Mouse (Mus musculus): ENCODE measurements around the gene Tpte.
A peak's percentile ranks its signal among the peaks of the same experiment; 100 is the strongest.

Tpte gene

DNA sequence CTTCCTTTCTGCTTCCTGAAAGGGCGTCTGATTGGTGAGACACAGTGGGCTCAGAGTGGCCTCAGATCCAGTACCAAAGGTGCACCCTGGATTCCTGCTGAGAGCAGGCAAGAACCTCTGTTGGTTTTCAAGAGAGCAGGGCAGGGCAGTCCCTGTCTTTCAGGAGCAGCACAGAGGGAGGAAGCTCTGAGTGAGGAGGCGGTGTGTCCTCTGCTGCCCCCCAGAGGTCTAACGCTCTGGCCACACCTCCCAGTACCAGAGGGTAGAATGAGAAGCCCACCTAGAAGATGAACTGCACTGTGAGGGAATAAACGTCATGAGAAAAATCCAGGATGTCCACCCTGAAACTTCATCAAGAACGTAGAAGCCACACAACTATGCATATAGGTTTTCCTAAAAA, 93.7 kb downstream of the Tpte start:
- DNase-seq (ENCODE audit: low spot score in 2 of 2) = peak; percentile 7 to 11

DNA sequence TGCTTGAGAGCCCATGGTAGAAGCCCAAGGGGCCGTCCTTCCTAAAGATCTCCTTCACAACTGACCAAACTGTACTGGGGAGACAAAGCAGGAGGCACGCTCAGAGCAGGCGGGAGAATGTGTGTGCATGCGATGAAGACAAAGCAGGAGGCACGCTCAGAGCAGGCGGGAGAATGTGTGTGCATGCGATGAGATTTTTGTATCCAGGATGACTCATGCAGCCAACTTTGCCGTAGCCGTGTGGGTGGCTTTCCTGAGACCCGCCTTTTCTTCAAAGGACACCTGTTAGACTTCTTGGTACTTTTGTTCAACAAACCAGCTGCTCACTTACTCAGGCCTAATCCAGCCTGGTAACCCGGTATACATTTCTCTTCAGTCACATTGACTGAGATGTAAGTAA, 97.7 kb downstream of the Tpte start:
- DNase-seq (ENCODE audit: low spot score in 2 of 2) = no peak

DNA sequence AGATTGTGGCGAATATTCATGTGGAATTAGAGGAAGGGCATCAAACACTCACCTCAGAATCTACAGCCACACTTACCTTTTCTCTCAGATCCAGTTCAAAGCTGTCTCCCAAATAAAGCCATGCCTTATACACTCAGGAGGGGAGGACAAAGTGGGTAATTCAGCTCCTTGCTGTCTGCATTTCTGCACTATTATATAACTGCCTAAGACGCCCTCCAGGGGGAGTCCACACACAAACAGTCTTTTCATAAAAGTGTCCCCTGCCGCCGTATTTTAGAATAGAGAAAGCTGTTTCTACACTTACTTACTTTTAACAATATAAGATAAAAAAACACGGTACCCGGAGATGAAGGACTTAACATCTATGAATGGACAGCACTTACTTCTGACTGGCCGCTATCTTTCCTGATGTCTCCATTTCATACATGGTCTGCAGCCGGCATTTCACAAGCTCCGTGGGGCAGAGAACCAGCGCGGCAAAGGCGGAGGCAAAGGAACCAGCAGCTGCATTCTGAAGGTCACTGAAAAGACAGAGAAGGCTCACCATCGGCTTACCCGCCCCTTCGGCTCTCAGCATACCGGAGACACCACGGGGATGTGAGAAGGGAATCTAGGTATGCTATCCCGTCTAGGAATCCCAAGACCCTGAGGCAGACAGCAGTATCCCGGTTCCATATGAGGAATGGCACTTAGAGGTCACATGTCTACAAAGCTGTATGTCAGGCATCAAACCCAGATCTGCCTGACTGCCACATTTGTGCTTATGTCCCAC, 99.8 kb downstream of the Tpte start:
- DNase-seq (ENCODE audit: low spot score in 2 of 2) = no peak

DNA sequence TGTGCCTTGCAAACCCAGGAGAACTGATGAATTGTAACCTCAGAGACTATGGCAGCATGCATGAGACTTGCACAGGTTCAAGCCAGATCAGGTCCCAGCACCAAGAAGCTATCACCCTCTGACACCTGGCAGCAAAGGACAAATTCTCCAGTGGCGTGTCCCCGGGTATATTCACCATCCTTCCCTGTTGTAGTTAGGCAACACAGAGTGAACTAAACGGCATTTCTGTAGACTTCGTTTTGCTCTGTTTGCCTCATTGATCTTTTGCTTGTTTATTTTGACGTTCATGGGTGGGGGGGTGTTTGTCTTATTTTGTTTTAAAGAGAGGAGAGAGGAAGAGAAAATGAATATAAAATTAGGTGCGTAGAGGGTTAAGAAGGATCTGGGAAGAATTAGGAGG, 101.9 kb downstream of the Tpte start:
- DNase-seq (ENCODE audit: low spot score in 2 of 2) = no peak

DNA sequence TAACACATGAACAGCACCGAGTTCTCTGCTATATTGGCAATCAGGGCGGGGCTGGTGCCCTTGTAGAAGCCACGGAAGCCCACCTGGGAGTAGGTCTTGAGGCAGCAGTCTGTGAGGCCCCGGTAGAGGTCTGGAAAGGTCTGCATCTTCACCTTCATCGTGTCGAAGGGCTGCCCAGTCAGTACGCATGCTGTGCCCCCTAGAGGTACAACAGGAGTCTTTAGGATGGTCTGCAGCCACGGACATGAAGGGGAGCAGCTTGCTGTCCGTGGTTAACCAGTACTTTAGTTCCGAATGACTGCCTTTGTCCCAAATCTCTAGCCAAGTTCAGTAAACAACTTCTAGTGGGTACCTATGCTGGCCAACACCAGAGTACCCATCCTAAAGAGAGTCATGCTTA, 106.6 kb downstream of the Tpte start:
- no peak for DNase-seq (ENCODE audit: low spot score in 2 of 2)

DNA sequence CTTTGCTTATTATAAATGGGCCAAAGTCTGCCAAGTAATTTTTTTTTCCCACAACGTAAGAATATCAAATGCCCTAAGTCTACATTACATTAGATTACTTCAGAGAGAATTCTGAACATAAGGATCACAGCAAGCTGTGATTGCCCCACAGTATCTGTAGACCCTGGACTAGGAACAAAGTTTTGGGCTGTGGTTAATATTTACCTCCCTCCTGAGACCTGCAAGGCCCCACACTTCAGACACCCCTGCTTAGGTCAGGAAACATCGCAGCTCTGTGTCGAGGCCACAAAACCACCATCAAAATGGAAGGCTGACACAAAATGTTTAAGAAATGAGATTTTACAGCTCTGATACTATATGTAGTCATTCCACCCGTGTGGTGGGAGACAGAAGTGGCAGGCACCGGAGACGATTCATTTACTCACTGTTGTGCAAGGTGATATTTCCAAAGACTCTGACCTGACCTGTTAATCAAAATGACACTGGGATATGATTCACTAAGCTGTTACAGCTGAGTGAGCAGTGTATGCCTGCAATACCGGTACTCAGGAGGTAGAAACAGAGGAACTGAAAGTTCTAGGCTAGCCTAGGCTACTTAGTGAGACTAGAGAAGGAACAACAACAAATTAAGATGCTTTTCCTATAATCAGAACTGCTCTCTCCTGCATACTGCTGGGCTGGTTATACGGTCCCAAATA, 107.7 kb downstream of the Tpte start:
- DNase-seq (ENCODE audit: low spot score in 2 of 2) = no peak

DNA sequence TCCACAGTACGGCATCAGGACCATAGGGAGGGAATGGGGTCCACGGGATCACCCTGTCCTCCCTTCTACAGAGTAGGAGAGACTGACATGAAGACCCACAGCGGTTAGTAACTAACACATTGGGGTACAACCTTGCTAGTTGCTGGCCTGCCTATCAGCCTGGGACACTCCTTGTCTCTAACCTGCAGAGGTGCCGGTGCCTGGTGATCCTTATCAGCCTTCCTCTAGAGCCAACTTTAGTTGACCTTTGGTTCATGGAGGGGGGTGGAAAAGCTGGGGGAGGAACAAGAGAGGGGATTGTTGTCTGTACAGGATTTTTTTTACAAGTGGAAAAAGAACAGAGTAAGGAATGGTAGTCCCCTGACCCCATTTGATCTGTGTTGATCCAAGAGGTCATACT, 111.2 kb downstream of the Tpte start:
- DNase-seq (ENCODE audit: low spot score in 2 of 2) = no peak

DNA sequence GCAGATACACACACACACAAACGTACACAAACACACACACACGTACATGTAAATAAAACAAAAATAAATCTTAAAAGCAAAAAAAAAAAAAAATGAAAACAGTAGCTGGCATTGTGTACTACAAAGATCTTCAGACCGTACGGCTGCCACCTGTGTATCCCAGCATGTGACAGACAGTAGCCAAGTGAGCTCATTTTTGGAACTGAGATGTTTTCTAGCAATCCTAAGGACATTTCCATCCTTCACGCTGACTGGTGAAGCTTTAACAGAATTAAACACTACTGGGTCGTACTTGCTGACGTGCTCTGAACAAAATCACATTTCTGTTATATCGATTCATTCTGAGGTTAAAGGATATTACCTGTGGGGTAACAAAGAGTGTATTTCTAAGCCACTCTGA, 112.0 kb downstream of the Tpte start:
- no peak for DNase-seq (ENCODE audit: low spot score in 2 of 2)

DNA sequence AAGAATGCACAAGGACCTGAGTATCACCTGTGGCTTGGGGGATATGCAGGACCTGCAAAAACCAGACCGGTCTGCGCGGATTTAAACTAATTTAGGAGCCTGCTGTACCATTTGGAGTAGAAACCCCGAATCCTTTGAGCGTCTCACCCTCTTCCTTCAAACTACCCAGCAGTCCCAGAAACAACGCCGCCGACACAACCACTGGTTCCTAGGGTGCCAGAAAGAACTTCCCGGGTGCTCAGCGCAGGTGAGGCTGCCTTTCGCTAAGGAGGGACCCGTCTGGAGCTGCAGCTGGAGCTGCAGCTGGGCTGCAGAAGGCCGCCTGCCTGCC, 114.5 kb downstream of the Tpte start:
- DNase-seq (ENCODE audit: low spot score in 2 of 2) = no peak

DNA sequence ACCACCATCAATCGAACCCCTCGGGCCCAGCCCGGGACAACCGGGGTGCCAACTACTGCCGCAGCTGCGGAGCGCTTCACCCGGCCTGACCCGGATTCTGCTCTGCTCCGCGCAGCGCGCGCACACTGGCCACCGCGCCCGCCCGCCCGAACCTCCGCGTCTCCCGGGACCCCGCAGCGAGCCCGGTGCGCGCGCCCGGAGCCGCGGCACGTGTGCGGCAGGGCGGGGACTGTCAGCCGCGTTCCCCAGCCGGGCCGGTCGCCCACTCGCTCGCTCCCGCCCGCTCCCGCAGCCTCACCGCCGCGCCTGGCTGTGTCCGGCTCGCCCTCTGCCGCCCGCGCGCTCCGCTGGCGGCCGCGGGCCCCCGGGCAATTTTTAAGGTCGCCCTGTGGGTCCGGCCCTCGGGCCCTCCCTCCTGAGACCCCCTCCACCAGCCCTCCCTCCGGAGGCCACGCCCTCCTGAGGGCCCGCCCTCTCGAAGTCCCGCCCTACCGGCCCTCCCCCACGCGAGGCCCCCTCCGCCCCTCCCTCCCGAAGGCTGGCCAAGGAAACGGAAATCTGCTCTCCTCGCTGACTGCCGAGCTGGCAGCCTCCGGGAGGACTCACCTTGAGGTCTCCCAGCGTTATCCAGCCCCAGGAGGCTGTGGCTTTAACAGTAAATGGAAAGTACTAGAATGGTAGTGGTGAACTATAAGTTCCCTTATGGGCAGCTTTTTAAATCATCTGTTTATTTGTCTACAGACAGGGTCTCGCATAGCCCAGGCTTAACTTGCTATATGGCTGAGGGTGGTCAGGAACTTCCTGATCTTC, 115.1 kb downstream of the Tpte start, which contains the start of gene Slc25a15:
TSS of gene Slc25a15 (minus strand) at position 456 of the 810 bp plus-strand sequence.
- peak; percentile 81 to 88 for DNase-seq (ENCODE audit: low spot score in 2 of 2)

DNA sequence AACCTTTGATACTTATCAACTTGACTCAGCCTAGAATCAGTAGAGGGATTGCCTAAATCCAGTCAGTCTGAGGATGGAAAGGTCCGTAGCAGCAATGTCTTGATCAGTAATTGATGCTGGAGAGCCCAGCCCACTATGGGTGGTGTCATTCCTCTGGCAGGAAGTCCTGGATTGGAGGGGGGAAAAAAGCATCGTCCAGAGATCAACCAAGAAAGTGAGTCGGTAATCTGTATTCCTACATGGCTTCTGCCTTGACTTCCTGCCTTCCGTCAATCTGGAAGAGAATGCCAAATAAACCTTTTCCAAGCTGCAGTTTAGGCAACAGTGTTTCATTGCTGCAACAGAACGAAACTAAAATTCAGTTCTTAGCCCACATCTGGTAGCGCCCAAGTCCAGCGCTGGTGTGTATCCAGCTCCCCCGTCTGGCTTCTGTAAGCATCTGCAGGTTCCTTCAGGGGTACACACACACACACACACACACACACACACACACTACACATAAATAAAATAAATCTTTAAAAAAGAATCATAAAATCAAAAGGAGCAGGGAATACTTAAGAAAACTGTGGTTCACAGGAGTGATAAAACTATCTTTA, 116.1 kb downstream of the Tpte start:
- DNase-seq (ENCODE audit: low spot score in 2 of 2) = no peak

DNA sequence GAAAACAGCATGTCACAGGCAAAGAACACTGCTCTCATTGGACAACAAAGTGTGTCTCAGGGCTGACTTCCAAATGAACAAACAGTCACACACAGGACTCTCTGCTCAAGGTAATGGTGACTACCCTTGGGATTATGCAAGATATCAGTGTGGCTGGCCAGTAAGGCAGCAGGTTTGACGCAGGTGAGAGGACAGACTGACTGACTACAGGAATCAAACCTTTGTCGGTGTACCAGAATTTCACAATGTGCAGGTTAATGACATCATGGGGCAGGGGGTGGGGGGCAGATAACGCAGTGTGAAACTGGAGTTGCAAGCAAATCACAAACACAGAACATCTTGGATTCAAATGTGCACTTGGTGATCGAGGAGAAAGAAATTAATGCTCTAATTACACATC, 117.4 kb downstream of the Tpte start:
- no peak for DNase-seq (ENCODE audit: low spot score in 2 of 2)

DNA sequence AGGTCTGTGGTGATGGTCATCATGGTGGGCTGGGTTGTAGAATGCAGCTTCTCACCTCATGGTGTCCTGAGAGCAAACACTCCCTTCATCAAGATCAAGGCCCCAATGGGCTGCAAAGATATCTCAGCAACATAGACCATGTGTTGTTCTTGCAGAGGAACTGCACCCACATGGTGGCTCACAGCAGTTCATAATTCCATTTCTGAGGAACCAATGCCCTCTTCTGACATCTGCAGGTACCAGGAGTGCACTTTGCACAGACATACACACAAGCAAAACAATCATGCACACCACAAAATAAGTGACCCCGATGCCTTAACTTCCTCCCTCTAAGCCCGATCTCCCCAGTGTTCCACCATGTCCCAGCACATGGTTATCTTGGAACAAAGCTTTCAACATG, 120.0 kb downstream of the Tpte start:
- no peak for DNase-seq (ENCODE audit: low spot score in 2 of 2)

DNA sequence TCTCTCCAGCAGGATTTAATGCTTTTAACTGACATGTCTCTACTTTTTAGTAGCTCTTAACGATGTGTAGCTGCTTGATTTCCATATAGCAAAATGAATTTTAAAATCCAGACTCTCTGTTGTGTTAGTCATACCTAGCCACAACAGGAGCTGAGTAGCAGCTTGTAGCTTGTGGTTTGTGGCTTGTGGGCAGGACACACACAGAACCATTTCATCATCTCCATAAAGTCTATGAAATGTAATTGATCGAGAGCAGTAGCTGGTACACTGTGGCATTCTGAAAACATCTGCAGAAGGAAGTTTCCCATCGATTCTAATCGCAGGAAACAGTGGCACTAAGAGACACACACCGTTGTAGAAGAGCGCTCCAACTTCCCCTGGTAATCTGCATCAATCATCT, 122.5 kb downstream of the Tpte start:
- no peak for DNase-seq (ENCODE audit: low spot score in 2 of 2)

DNA sequence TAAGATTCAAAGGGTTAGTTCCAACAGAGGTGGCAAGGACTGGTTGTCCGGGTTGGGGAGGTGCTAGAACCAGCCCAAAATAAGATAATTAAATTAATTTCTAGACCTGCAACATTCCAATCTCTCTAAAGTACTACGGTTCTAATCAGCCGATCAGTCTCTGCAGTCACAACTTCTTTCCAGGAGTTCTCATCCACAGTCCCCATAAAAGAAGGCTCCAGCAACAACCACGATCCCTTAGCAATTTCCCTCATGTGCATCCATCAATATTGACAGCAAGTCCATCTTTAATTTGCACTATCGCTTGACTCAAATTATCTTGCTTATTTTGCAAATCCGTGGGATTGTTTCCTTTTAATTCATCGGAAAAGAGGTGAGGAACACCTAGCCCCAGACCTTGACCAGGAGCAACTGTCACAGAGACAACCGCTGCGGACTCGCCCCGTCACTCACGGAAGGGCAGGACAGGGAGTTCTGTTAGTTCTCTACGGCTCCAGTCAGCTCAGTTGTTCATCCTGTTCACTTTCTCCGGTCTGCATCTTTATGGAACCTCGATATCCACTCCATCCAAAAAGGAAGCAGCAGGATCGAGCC, 127.5 kb downstream of the Tpte start:
- no peak for DNase-seq (ENCODE audit: low spot score in 2 of 2)

DNA sequence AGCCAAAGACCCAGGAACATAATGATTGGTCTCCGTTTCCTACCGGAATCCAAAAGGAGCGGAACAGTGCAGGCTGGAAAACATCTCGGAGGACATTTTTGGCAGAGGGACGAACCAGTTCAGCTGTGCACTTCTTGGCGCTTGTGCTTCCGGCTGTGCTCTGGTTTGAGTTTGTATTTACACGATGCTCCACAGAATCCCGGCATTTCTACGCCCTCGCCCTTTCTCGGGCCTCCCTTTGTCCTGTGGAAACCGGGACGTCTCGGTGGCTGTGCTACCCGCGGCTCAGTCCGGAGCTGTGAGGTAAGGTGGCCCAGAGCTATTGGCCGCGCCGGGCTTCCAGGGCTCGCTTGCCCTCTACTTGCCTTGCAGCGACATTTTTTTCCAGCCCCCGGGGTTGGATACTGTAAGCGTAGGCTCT, 128.1 kb downstream of the Tpte start, which contains the start of gene Mrps31:
TSS of gene Mrps31 (plus strand) at position 80 of the 421 bp plus-strand sequence.
- peak; percentile 69 to 74 for DNase-seq (ENCODE audit: low spot score in 2 of 2)

DNA sequence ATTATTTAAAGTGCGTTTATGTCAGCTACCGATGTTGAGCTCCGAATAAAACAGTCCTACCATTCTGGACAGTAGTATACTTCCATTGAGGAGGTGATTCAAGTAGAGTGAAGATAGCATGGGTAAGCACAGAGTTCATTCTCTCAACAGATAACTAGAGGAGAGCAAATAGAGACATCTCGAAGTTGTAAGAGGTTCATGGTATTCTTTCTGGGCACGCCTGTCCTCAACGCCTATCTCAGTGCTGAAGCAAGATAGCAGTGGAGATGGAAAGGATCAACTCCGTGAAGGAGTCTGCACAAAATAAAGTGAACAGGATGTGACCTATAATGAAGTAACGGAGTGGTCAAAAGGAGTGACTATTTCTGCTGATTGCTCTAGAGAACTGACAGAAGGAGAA, 128.7 kb downstream of the Tpte start:
- no peak for DNase-seq (ENCODE audit: low spot score in 2 of 2)
